Mouse (Mus musculus): ENCODE results near the gene Kif21b.

- no peak for TF ChIP-seq CTCF (IDR thresholded peaks at IDR 0.05; ENCODE audit: borderline replicate concordance, control insufficient read depth, extremely low read depth, insufficient read depth, low read length, poor library complexity)
- TF ChIP-seq POLR2A (IDR thresholded peaks at IDR 0.05; ENCODE audit: control insufficient read depth, extremely low read depth, insufficient read depth, low read length, poor library complexity) = no peak
Observed at GRCm38 (mm10) chr1:136226626-136227025, 95.4 kb downstream of the Kif21b start.

Data from thymus, adult 2 months (tissue).